Mouse (Mus musculus) cerebellum, adult 2 months (tissue): ENCODE data around the gene Caln1.

Experiments
- CTCF ChIP-seq: fragments of 200-500 bp; IDR thresholded peaks from 2 replicates; pipeline ENCODE4 v1.5.1; 2011; ENCODE audit warnings: low read depth, mild to moderate bottlenecking, control low read depth, low read length, moderate library complexity, borderline replicate concordance; ENCODE audit not compliant: insufficient read depth
- POLR2A ChIP-seq: fragments of 200-500 bp; IDR thresholded peaks from 2 replicates; pipeline ENCODE4 v1.6.1; 2011; ENCODE audit warnings: low read length, control low read depth, borderline replicate concordance; ENCODE audit not compliant: insufficient read depth

- 0 out of 2 replicates have a peak, but pooled peaks have one; percentile 15 for TF ChIP-seq CTCF
- no peak for TF ChIP-seq POLR2A
These were observed 105.6 kb downstream of the Caln1 start for GRCm38 (mm10) chr5:130474876-130475275.
